Mouse (Mus musculus) kidney, embryonic 15.5 days (tissue): ENCODE data around the gene Gm12394. TPM values are rescaled to one million over a fixed set of nuclear protein-coding genes. Genes with fewer than 3 reads are reported as not detected.
"Not testable (repeated sequence)": the region's sequence is repeated elsewhere in the genome, so short reads cannot be mapped to it uniquely, and the experiment has no call there.

Experiments used
- ATAC-seq: fragments of 200-750 bp; cut with Nextera tagmentation; replicated peaks from 2 replicates; pipeline ENCODE4 v1.8.0; 2017; ENCODE audit warnings: moderate TSS enrichment; ENCODE audit not compliant: low FRiP score
- H3K27ac ChIP-seq: fragments of 300-500 bp; sonication (generic); 2 replicates; pipeline ENCODE4 v1.5.1; 2015; ENCODE audit warnings: mild to moderate bottlenecking, inconsistent platforms
- H3K27me3 ChIP-seq: fragments of 300-500 bp; sonication (generic); 2 replicates; pipeline ENCODE4 v1.6.1; 2015; ENCODE audit warnings: inconsistent platforms
- H3K36me3 ChIP-seq: fragments of 300-500 bp; sonication (generic); 2 replicates; pipeline ENCODE4 v1.6.1; 2015; ENCODE audit warnings: inconsistent platforms
- H3K4me1 ChIP-seq: fragments of 300-500 bp; sonication (generic); 2 replicates; pipeline ENCODE4 v1.6.1; 2015; ENCODE audit warnings: inconsistent platforms
- H3K4me2 ChIP-seq: fragments of 300-500 bp; sonication (generic); 2 replicates; pipeline ENCODE4 v1.6.1; 2015; ENCODE audit warnings: moderate library complexity, mild to moderate bottlenecking, inconsistent platforms
- H3K4me3 ChIP-seq: fragments of 300-500 bp; sonication (generic); replicated peaks from 2 replicates; pipeline ENCODE4 v1.5.1; 2015; ENCODE audit warnings: mild to moderate bottlenecking, inconsistent platforms
- H3K9ac ChIP-seq: fragments of 300-500 bp; sonication (generic); 2 replicates; pipeline ENCODE4 v1.6.1; 2015; ENCODE audit warnings: mild to moderate bottlenecking, inconsistent platforms
- H3K9me3 ChIP-seq: fragments of 300-500 bp; sonication (generic); replicated peaks from 2 replicates; pipeline ENCODE4 v1.6.1; 2016; ENCODE audit warnings: inconsistent platforms
- WGBS: fragments of 180-500 bp; shearing (Covaris S2); methylation state at CpG from one replicate; pipeline ENCODE4 v1.1.7; 2015; ENCODE audit warnings: mixed read lengths; 5-methylcytosine and 5-hydroxymethylcytosine counted together
- polyA plus RNA-seq: library from polyadenylated mRNA; unstranded; fragments of >200 nt; fragmentation: Nextera tagmentation; extraction: Ambion mirVana; gene quantifications from 2 replicates; pipeline ENCODE4 v1.2.1, GENCODE M21; 2015

Gm12394 gene
- polyA plus RNA-seq = 0.09 and 0.13 TPM in 2 replicates

- WGBS = 72% methylated on average over 1 of the region's 1 CpGs
- H3K27me3 ChIP-seq, H3K36me3 ChIP-seq, H3K27ac ChIP-seq, H3K9ac ChIP-seq, ATAC-seq, H3K4me1 ChIP-seq, H3K4me3 ChIP-seq, H3K4me2 ChIP-seq, H3K9me3 ChIP-seq: not testable (repeated sequence)
These were observed at the start of gene Gm12394 for GRCm38 (mm10) chr4:42856671-42857070. Gene Gm12394 (minus strand): TSS chr4:42856771.

GRCm38 (mm10) chr4:42904966-42905365, 48.4 kb upstream of the Gm12394 start:
- H3K36me3 ChIP-seq = no peaks in the 10 kb centered on the region
- no peaks in the 10 kb centered on the region for H3K9me3 ChIP-seq
- no peak overlapping the region for H3K4me3 ChIP-seq
- peaks cover 3% of the 10 kb centered on the region; the same call in 1 of the 2 replicates for H3K27me3 ChIP-seq
- no peak overlapping the region for H3K27ac ChIP-seq
- no peak overlapping the region for H3K9ac ChIP-seq
- 90% methylated on average over 6 of the region's 6 CpGs for WGBS
- H3K4me2 ChIP-seq = no peak overlapping the region
- no peaks in the 10 kb centered on the region for H3K4me1 ChIP-seq
- ATAC-seq = no peak

GRCm38 (mm10) chr4:42904523-42904922, 48.0 kb upstream of the Gm12394 start:
- WGBS = 95% methylated on average over 3 of the region's 3 CpGs
- Histone ChIP-seq H3K36me3 (no peaks in the 10 kb centered on the region), H3K27ac (no peak overlapping the region), H3K9ac (no peak overlapping the region), H3K9me3 (no peaks in the 10 kb centered on the region), H3K4me1 (no peaks in the 10 kb centered on the region), H3K4me2 (no peak overlapping the region), H3K4me3 (no peak overlapping the region), H3K27me3 (peaks cover 3% of the 10 kb centered on the region; the same call in 1 of the 2 replicates)
- no peak for ATAC-seq

DNA sequence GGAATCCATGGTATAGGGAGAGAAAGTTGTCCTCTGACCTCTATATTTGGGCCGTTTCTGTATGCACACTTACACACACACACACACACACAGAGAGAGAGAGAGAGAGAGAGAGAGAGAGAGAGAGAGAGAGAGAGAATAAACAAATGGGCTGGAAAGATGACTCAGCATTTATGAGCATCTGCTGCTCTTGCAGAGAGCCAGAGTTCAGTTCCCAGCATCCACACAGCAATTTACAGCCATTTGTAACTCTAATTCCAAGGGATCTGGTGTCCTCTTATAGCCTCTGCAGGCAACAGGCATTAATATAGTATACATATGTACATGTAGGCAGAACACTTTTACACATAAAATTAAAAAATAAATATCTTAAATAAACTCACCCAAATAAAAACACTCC, 47.4 kb upstream of the Gm12394 start:
- Histone ChIP-seq H3K4me3 (no peak overlapping the region), H3K4me2 (no peak overlapping the region), H3K27me3 (peaks cover 3% of the 10 kb centered on the region; the same call in 1 of the 2 replicates), H3K4me1 (no peaks in the 10 kb centered on the region), H3K9me3 (no peaks in the 10 kb centered on the region), H3K9ac (no peak overlapping the region), H3K27ac (no peak overlapping the region), H3K36me3 (no peaks in the 10 kb centered on the region)
- 78% methylated on average over 1 of the region's 1 CpGs for WGBS
- ATAC-seq = no peak

DNA sequence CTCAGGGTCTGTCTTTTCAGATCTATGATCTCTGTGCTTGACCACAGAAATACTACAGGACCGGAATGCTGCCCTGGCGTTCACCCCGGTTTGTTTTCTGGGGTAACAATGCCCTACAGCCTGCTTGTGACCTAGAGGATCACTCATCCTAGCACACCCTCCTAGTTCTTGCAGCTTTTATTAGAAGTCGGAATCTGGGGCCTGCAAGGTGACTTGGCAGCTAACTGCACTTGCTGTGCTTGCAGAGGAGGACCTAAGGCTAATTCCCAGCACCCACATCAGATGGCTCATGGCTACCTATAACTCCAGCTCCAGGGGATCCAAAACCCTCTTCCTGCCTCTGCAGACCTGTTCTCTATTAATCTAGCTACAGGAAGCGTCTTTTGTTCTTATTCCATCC, 46.2 kb upstream of the Gm12394 start:
- Histone ChIP-seq H3K9ac (no peak overlapping the region), H3K9me3 (no peaks in the 10 kb centered on the region), H3K4me3 (no peak overlapping the region), H3K36me3 (no peaks in the 10 kb centered on the region), H3K4me1 (no peaks in the 10 kb centered on the region), H3K27ac (no peak overlapping the region), H3K27me3 (peaks cover 3% of the 10 kb centered on the region; the same call in 1 of the 2 replicates), H3K4me2 (no peak overlapping the region)
- ATAC-seq = no peak
- WGBS = 88% methylated on average over 5 of the region's 5 CpGs

DNA sequence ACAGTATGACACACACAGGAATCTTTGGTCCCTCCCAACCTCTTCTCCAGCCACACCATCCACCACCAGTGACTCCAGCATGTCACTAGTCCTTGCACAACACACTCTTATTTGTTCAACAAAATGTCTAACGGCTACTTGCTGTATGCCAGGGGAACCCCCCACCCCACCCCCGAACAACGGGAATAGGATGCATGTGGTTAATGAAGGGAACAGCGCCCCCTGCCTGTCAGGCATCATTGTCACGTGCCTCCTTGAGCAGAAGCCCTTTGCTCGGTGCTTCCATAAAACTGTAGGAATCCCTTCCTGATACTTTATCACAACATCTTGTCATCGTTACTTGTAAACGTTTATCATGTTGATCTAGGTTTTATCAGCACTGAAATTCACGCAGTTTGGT, 45.6 kb upstream of the Gm12394 start:
- 59% methylated on average over 9 of the region's 9 CpGs for WGBS
- Histone ChIP-seq H3K27ac (no peak overlapping the region), H3K4me2 (no peak overlapping the region), H3K27me3 (peaks cover 3% of the 10 kb centered on the region; the same call in 1 of the 2 replicates), H3K4me3 (no peak overlapping the region), H3K9ac (no peak overlapping the region), H3K36me3 (no peaks in the 10 kb centered on the region), H3K9me3 (no peaks in the 10 kb centered on the region), H3K4me1 (no peaks in the 10 kb centered on the region)
- no peak for ATAC-seq

DNA sequence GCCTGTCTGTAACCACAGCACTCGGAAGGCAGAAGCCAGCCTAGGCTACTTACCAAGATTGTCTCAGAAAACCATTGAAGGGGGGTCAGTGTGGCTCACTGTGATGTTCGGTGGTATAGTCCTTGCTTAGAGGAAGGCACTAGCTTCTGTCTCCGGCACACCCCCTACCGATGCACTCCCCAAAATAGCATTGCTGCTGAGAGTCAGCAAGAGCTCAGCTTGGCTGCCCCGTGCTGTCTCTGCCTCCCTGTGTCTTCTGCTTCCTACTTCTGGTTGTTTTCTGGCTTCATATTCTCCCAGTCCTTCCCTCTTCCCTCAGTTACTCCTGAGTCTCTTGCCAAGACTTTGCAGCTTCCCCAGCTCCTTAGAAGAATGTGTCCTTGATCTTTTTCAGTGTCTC, 44.3 kb upstream of the Gm12394 start:
- Histone ChIP-seq H3K27me3 (peaks cover 3% of the 10 kb centered on the region; the same call in 1 of the 2 replicates), H3K27ac (no peak overlapping the region), H3K4me1 (no peaks in the 10 kb centered on the region), H3K9ac (no peak overlapping the region), H3K4me2 (no peak overlapping the region), H3K9me3 (no peaks in the 10 kb centered on the region), H3K36me3 (no peaks in the 10 kb centered on the region), H3K4me3 (no peak overlapping the region)
- WGBS = 66% methylated on average over 5 of the region's 5 CpGs
- no peak for ATAC-seq

- Histone ChIP-seq H3K27me3 (peaks cover 3% of the 10 kb centered on the region; the same call in 1 of the 2 replicates), H3K36me3 (no peaks in the 10 kb centered on the region), H3K4me2 (no peak overlapping the region), H3K9ac (no peak overlapping the region), H3K4me3 (no peak overlapping the region), H3K4me1 (no peaks in the 10 kb centered on the region), H3K27ac (no peak overlapping the region), H3K9me3 (no peaks in the 10 kb centered on the region)
- ATAC-seq = no peak
- WGBS = 49% methylated on average over 3 of the region's 3 CpGs
These were observed 42.3 kb upstream of the Gm12394 start for GRCm38 (mm10) chr4:42898914-42899313.

- ATAC-seq = no peak
- Histone ChIP-seq H3K4me1 (no peaks in the 10 kb centered on the region), H3K4me2 (no peak overlapping the region), H3K9me3 (no peaks in the 10 kb centered on the region), H3K27me3 (no peaks in the 10 kb centered on the region), H3K36me3 (no peaks in the 10 kb centered on the region), H3K27ac (no peak overlapping the region), H3K9ac (no peak overlapping the region), H3K4me3 (no peak overlapping the region)
- WGBS = 74% methylated on average over 7 of the region's 7 CpGs
These were observed 38.5 kb upstream of the Gm12394 start for GRCm38 (mm10) chr4:42895118-42895517.

DNA sequence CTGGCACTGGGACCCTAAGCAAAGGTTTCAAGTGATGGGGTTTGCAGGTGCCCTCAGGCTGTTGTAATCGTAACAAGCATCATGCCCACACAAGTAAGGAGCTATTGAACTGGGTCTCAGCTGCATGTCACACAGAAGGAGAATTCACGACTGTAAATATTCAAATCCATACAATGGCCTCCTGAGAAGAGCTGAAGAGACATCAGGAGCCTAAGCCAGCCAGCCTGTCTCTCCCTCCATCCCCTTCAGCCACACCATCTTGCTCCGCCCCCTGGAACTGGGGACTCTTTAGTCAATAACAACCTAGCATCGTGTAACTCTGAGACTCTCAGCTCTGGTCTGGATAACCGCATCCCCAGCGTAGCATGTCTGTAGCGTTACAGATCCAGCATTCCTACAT, 34.6 kb upstream of the Gm12394 start:
- 66% methylated on average over 7 of the region's 7 CpGs for WGBS
- Histone ChIP-seq H3K4me3 (no peak overlapping the region), H3K27me3 (no peaks in the 10 kb centered on the region), H3K9ac (no peak overlapping the region), H3K27ac (no peak overlapping the region), H3K4me2 (no peak overlapping the region), H3K36me3 (no peaks in the 10 kb centered on the region), H3K9me3 (no peaks in the 10 kb centered on the region), H3K4me1 (no peaks in the 10 kb centered on the region)
- no peak for ATAC-seq

DNA sequence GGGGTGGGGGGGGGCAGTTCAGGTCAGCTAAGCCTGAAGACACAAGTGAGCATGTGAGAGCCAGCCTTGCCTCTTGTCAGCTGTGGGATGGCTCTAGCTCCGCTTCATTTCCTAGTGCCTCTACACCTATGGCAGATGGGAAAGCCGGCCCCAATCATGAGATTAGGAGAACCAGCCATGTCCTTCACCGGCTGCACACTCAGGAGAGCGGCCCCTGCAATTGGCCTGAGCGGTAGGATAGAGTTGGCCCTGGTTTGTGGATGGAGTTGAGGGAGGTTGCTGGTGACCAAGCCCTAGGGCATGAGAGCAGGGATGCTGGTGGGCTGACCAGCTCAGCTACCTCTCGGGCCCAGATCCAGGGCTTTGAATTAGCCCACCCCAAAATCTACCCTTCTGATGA, 32.2 kb upstream of the Gm12394 start:
- no peak for ATAC-seq

GRCm38 (mm10) chr4:42886926-42887325, 30.4 kb upstream of the Gm12394 start:
- H3K9me3 ChIP-seq = no peaks in the 10 kb centered on the region
- H3K36me3 ChIP-seq = no peaks in the 10 kb centered on the region
- H3K27me3 ChIP-seq = no peaks in the 10 kb centered on the region
- H3K4me2 ChIP-seq = no peak overlapping the region
- no peak overlapping the region for H3K27ac ChIP-seq
- 90% methylated on average over 6 of the region's 6 CpGs for WGBS
- no peak for ATAC-seq
- no peak overlapping the region for H3K9ac ChIP-seq
- no peaks in the 10 kb centered on the region for H3K4me1 ChIP-seq
- H3K4me3 ChIP-seq = no peak overlapping the region

More for the DNA sequence above, 32.2 kb upstream of the Gm12394 start:
- Histone ChIP-seq H3K9me3 (no peaks in the 10 kb centered on the region), H3K4me3 (no peak overlapping the region), H3K4me2 (no peak overlapping the region), H3K27ac (no peak overlapping the region), H3K9ac (no peak overlapping the region), H3K4me1 (no peaks in the 10 kb centered on the region), H3K27me3 (no peaks in the 10 kb centered on the region), H3K36me3 (no peaks in the 10 kb centered on the region)
- 89% methylated on average over 6 of the region's 6 CpGs for WGBS

- Histone ChIP-seq H3K27me3 (no peaks in the 10 kb centered on the region), H3K27ac (no peak overlapping the region), H3K4me1 (no peaks in the 10 kb centered on the region), H3K9me3 (no peaks in the 10 kb centered on the region), H3K9ac (no peak overlapping the region), H3K4me3 (no peak overlapping the region), H3K4me2 (no peak overlapping the region), H3K36me3 (no peaks in the 10 kb centered on the region)
- 64% methylated on average over 1 of the region's 1 CpGs for WGBS
- ATAC-seq = no peak
These were observed 24.0 kb upstream of the Gm12394 start for GRCm38 (mm10) chr4:42880677-42880948.
